Mouse (Mus musculus): ENCODE data around the gene Fbxo3.

GRCm38 (mm10) chr2:104058954-104059353 lies 31.4 kb downstream of the Fbxo3 start:
- no peak for TF ChIP-seq CTCF (IDR thresholded peaks at IDR 0.05; ENCODE audit: low read depth)
- no peak for TF ChIP-seq EP300 (optimal IDR thresholded peaks at IDR 0.05)
